Mouse (Mus musculus) hindbrain, embryonic 11.5 days (tissue): ENCODE measurements around the gene Tshr. TPM values are rescaled to one million over a fixed set of nuclear protein-coding genes. Genes with fewer than 3 reads are reported as not detected.

Source experiments
- polyA plus RNA-seq: library from polyadenylated mRNA; unstranded; fragments of >200 nt; fragmentation: Nextera tagmentation; extraction: Ambion mirVana; gene quantifications from 2 replicates; pipeline ENCODE4 v1.2.1, GENCODE M21; 2014

Tshr gene
- polyA plus RNA-seq, 1 experiment from 2014 or later: not detected

Other genes with a start within 250 kb of the Tshr start
- gene Cep128, start 154 bp upstream of the Tshr start, polyA plus RNA-seq: 10.5 and 10.7 TPM in 2 replicates
- 57.9 and 61.3 TPM in 2 replicates for gene Gtf2a1, start 205.9 kb downstream of the Tshr start, polyA plus RNA-seq